Mouse (Mus musculus): Measurements from ENCODE around the gene Rbfox1.

GRCm38 (mm10) chr16:6976341-6976740, 1091.2 kb downstream of the Rbfox1 start:
- TF ChIP-seq CTCF (IDR thresholded peaks at IDR 0.05; ENCODE audit: borderline replicate concordance, insufficient read depth, low read length): no peak
- TF ChIP-seq POLR2A (IDR thresholded peaks at IDR 0.05; ENCODE audit: low read depth, low read length): no peak
